Mouse (Mus musculus): ENCODE measurements around the gene Kcnk15.

Gene Kcnk15

DNA sequence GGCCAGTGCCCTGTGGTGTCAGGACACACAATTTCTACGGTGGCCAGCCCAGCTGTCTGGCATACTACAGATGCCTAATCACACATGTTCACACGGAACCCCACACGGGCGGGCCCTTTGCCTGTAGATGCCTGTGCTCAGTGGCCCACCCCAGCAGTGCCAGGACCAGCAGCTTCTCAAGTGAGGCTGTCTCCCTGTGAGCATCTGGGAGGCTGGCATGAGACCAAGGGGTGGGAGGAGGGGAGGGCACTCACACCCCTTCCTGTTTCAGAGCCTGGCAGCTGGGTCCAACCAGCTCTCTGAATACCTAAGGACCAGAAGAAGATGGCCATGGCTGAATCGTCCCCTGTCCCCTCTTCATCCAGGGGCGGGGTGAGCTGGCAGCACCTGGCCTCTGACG lies 22.0 kb downstream of the Kcnk15 start:
- DNase-seq (ENCODE audit: low read depth, low spot score) = no peak

DNA sequence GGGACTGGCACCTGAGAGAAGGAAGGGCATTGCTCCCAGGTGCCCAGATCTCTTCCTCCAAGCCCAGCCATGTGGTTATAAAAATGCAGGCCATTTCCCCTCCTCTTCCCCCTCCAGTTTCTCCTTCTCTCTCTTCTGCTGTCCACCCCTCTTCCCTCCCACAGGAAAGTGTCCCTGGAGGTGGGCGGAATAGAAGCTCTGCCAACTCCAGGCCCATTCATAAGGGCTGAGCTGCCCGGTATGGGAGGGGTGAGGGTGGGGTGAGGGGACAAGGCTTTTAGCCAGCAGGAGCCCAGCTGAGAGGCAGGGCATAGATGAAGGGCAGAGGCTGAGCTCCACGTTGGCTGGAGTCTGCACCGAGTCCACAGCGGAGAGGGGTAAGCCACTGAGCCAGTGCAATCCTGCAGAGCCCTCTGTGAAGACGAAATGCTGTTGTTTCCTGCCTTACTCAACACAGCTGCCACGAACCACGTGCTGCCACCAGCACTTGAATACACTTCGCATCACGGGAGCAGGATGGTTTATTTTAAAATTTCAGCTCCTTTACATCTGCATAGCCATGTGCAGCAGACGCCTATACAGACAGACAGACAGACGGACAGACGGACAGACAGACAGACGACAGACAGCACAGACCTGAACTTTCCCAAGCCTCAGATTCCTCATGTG lies 23.5 kb downstream of the Kcnk15 start:
- no peak for DNase-seq (ENCODE audit: low read depth, low spot score)

DNA sequence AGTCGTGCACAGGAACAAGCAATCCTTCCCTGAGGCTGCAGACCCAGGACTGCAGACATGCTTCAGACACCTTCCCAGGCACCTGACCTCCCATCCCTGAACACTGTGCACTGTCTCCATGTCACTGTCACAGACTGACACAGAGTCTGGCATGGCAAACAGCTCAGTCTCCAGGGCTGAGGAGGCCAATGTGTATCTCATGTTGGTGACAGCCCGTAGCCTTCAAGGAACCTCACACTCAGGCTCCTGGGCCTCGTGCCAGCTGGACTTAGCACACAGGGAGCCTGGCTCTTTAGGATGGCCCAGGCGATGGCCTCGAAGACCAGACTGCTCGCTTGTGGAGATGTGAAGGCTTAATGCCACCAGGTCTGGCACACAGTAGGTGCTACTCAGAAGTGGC lies 27.4 kb downstream of the Kcnk15 start:
- DNase-seq (ENCODE audit: low read depth, low spot score) = no peak

DNA sequence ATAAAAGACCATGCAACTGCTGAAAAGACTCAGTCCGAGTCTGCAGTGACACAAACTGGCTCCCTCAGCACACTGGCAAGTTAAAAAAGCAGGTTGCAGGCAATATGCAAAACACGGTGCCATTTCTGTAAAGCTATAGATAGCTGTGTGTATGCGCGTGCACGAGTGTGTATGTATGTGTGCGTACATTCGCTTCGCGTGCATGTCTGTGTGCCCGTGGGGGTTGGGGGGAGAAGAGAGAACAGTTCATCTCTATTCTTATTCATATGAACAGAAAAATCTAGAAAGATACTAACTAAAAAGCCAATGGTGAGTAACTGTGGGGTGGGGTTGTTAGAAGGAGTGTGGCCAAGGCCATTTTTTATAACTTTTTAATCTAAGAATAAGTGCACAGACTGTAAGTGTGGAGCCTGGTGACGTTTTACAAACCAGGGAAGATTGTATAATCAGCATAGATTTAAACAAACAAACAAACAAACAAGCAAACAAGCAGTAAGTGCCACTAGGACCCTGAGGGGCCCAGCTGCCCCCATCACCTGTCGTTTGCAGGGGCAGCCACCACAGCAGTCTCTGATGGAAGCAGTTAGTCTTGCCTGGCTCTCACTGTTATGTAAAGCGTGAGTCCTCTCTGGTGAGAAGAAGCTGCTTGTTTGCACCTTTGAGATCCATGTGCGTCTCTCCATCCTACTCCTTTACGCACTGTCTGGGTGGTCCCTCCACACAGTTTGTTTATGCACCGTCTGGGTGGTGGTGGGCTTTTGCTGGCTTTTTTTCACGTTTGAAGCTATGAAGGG lies 29.6 kb downstream of the Kcnk15 start:
- no peak for DNase-seq (ENCODE audit: low read depth, low spot score)

DNA sequence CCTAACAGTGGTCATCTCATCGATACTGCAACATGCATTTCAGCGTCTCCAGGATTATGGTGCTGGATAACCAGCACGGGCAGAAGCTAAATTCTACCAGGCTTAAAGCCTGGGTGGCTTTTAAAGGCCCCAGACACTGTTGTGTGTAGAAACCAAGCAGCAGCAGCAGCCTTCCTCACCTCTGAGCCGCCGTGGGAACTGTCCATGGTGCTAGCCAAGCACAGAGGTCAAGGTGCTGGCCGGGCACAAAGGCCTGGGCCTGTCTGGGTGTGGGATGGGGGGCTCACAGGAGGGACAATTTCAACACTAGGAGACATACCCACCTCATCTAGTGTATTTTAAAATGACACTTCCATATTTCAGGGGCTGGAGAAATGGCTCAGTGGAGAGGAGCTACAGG lies 36.0 kb downstream of the Kcnk15 start:
- no peak for DNase-seq (ENCODE audit: low read depth, low spot score)

DNA sequence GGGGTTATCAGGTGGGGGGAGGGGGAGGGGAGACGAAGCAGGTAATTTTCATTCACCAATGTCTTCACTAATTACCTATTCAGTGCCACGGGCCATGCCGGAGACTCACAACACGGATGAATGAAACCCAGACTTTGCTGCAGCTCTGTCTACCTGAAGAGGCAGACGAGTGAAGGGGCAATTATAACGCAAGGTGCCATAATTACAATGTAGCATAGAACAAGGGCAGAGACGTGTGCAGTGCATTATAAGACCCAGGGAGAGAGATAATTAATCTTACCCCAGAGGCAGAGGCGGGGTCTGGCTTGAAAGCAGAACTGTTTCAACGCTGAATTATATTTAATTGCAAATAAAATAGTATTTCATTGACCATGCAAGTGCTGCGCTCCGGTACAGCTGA lies 37.1 kb downstream of the Kcnk15 start:
- DNase-seq (ENCODE audit: low read depth, low spot score) = no peak

DNA sequence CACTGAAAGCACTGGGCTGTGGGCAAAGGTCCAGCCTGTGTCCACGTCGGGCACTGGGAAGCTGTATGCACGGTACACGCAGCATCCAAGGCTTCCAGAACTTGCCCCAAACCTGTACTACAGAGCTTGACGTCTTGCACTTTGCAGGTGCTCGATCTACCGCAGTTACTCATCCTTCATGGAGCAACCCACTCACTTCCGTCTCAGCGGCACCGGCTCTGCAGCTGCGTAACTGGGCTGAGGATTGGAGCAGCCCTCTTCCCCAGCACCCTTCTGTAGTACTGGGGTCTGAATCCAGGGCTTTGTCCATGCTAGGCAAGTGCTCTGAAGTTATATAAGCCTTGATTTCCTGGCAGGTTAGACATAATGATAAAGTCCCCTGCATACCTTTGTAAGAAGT lies 37.8 kb downstream of the Kcnk15 start:
- no peak for DNase-seq (ENCODE audit: low read depth, low spot score)

DNA sequence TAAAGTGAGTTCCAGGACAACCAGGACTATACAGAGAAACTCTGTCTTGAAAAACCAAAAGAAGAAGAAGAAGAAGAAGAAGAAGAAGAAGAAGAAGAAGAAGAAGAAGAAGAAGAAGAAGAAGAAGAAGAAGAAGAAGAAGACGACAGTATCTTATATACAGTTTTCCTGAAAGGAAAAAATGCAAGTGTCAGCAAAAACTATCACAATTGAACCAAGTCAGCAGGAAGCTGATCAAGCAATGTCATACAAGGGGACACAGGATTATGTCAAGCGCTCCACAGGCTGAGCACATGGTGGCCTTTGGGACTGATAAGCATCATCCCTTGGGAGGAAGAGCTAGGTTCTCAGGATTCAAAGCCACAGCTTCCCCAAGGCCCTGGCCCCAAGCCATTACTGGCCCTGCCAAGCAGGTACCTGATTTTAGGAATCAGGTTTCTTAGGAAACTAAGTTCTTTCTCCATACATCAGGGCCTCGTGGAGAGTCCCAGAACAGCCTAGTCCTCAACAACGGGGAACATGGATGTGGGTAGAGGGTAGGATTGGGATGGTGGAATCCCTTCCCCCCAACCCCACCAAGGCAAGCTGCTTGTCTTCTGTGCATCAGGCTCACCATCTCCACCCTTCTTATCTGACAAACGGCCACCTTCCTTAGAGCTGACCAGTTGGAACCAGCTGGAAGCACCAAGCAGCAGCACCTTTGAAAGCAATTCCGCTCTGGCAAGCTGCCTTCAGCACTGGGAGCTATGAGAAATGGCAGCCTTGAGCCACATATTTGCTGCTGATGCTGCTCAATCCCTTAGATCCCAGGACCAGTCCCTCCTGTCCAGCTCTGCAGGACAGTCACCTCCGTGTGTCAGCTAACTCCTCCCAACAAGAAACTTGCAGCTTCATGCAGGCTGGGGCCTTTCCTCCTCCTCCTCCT lies 40.3 kb downstream of the Kcnk15 start:
- DNase-seq (ENCODE audit: low read depth, low spot score) = no peak

DNA sequence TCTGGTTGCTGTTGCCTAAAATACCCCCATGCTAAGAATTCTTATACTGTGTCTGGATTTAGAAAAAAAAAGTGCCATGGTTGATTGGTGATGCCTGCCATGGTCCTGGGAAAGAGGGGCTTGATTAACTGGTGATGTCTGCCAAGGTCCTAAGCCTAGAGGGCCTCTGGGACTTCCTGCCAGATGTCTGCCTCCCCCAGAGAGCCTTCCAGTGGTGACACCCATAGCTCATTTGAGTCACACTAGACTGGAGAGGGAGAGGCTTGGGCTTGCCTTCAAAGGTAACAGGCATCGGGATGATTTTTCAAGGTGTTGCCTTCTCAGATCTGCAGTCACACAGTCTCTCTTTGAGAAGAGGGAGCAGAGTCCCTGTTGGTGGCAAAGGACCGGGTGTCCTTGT lies 41.7 kb downstream of the Kcnk15 start:
- no peak for DNase-seq (ENCODE audit: low read depth, low spot score)

DNA sequence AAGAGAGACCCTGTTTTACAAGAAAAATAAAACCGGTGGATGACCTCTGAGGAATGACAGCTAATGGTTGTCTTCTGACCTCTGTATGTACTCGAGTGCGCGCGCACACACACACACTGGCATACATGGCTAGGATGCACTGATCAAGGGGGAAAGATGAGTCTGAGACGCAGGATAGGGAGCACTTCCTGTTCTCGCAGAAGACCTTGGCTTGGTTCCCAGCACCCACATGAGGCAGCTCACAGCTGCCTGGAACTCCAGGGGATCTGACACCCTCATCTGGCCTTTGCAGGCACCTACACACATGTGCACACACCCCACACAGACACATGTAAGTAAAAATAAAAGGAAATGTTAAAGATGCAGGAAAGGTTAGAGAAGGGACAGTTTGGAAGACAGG lies 43.6 kb downstream of the Kcnk15 start:
- DNase-seq (ENCODE audit: low read depth, low spot score) = no peak

DNA sequence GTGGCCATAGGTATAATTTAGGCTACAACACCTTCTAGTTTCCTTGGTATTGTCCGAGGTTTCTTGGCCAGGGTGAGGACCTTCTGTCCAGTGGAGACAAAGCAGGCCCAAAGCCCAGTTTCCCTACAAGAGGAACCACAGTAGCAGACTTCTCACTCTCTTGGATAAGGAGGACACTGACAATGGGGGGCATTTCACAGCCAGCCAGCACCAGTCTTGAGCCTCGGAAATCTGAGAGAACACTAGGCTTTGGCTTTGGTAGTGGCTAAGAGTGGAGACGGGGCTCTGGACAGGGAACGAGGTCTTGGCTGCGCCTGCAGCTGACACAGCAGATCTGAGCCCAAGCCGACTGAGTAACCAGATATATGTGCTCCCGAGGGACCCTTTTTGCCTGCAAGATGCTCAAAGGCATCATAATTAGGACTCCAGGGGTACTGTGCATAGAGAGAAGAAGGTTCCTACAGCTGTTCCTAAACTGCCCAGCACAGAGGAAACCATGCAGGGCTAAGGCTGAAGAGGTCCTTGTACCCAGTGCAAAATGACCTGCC lies 44.6 kb downstream of the Kcnk15 start:
- no peak for DNase-seq (ENCODE audit: low read depth, low spot score)

DNA sequence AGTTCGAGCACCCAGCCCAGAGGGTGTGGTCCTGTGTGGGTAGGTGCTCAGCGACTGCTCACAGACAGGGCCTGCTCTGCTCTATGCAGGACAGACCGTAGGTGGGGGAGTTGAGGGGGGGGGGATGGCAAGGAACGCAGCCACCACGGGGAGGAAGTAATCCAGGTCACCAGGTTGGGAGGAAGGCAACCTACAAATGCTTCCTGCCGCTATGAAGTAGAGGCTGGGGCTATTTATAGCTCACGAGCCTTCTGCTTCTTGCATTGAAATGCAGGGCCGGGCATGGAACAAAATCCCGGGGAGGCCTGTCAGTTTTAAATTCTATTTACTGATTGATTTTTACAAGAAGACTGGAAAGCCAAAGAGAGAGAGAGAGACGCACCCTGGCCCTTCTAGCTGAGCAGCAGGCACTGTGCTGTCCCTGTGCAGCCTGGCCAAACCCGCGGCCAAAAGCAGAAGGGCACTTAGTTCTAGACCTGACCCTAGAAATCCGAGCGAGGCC lies 46.5 kb downstream of the Kcnk15 start:
- no peak for DNase-seq (ENCODE audit: low read depth, low spot score)

DNA sequence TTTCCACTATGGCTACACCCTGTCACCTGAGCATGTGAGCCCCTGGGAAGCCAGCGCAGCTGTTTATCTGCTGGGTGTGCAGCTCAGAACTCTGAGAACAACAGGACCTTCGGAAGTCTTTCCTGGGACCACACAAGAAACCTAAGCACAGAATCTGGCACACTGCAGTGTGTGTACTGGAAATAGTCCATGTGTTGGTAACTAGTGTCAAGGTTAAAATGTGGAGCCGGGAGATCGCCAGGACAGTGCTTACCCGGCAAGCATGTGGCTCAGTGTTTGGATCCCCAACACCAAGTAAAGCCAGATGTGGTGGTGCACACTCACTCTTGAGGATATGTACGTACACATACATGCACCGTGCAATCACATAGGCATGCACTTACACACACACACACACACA lies 47.6 kb downstream of the Kcnk15 start:
- no peak for DNase-seq (ENCODE audit: low read depth, low spot score)

DNA sequence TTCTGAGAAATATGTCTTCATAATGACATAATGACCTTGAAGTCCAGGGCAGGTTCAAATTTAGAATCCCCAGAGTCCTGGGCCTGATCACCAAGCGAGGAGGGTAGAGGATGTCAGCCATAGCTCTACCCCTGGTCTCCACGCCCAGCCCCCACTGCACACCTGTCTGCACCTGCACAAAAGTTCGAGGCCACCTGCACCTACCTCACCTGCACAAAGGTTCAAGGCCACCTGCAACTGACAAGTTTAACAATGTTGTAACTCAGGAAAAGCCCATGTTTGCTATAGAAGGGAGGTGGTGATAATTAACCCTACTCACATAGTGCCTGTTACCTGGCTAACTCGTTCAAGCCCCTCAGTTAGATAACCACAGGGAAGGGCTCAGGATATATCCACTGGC lies 49.0 kb downstream of the Kcnk15 start:
- DNase-seq (ENCODE audit: low read depth, low spot score) = no peak

DNA sequence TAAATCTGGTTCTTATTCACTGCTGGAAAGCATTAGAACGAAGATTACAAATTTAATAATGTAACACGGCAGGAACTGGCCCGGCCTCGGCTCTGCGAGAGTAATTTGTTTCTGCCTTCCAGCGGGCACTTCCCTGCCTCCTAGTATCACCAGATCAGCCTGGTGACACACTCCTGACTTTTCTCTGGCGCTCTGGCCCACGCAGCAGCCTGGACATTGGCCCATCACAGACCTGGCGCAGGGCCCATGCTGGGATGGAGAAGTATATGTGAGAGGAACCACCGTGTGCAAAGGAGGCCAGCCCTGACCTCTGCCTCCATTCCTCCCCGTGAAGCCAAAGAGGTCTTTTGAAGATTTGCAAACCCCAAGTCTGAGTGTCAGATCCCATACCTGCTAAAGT lies 50.0 kb downstream of the Kcnk15 start:
- no peak for DNase-seq (ENCODE audit: low read depth, low spot score)

DNA sequence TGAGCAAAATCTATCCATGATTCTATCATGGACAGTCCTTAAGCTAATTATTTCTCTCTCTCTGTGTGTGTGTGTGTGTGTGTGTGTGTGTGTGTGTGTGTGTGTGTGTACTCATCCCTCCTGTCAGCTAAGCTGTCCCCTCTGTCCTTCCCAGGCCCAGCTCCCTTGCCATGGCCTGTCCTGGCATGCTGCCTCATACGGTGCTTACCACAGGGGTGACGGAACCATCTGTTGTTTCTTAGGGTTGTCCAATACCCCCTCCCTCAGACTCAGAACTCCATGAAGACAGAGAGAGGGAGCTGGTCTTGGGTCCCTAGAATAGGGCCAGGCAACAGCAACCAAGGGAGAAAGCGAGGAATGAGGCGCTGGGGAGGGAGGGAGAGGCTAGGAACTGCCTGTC lies 50.9 kb downstream of the Kcnk15 start:
- DNase-seq (ENCODE audit: low read depth, low spot score) = no peak

DNA sequence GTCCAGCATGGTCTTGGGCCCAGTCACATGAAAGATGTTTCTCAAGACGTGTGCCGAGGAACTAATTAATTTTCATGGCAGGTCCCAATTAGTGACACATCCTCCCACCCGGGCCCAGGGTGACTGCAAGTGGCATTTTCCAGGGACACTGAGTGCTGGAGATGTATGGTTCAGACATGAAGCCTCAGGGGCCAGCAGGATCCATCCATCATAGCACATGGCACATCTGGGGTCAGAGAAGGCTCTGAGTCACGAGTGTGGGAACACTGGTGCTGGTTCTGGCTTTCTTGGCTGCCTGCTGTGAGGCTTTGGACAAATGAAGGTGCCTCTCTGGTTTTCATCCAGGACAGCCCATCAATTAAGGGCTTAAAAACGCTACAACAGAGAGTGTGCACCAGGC lies 53.7 kb downstream of the Kcnk15 start:
- no peak for DNase-seq (ENCODE audit: low read depth, low spot score)
